Mouse (Mus musculus): ENCODE measurements at regions not wholly inside any gene's neighbourhood (a gene's known extent, or its start where the extent isn't known, plus 50 kb on each side); places are given as distances from the start of the nearest gene placed in this dataset.
A peak's percentile ranks its signal among the peaks of the same experiment; 100 is the strongest.

- no peak for TF ChIP-seq CTCF (IDR thresholded peaks at IDR 0.05; ENCODE audit: borderline replicate concordance, insufficient read depth, low read depth, low read length)
- no peak for TF ChIP-seq POLR2A (IDR thresholded peaks at IDR 0.05; ENCODE audit: borderline replicate concordance, insufficient read depth, low read length)
- WGBS: 36% methylated on average over 5 of the region's 5 CpGs
- DNase-seq: peak; percentile 10 to 16
- Histone ChIP-seq H3K27me3 (ENCODE audit: control insufficient read depth, insufficient read depth, low read length) (no peaks in the 10 kb centered on the region), H3K4me1 (ENCODE audit: control insufficient read depth, insufficient read depth, low read length) (peaks cover 3% of the 10 kb centered on the region), H3K27ac (ENCODE audit: insufficient read depth, low read length) (0 out of 2 replicates have a peak overlapping the region, but pooled peaks have one; percentile 22), H3K4me3 (replicated peaks; ENCODE audit: insufficient read depth, low read depth, low read length) (no peak overlapping the region)
These were observed 54.5 kb upstream of the Slc7a1 start for GRCm38 (mm10) chr5:148454200-148454599.

- H3K27ac ChIP-seq (ENCODE audit: insufficient read depth, low read length): no peak overlapping the region
- TF ChIP-seq CTCF (IDR thresholded peaks at IDR 0.05; ENCODE audit: borderline replicate concordance, insufficient read depth, low read depth, low read length): no peak
- TF ChIP-seq POLR2A (IDR thresholded peaks at IDR 0.05; ENCODE audit: borderline replicate concordance, insufficient read depth, low read length): no peak
- peak; percentile 71 to 77 for DNase-seq
- peak overlapping the region; percentile 25 for H3K4me3 ChIP-seq (replicated peaks; ENCODE audit: insufficient read depth, low read depth, low read length)
- WGBS: 14% methylated on average over 12 of the region's 12 CpGs
- no peaks in the 10 kb centered on the region for H3K27me3 ChIP-seq (ENCODE audit: control insufficient read depth, insufficient read depth, low read length)
- peaks cover 3% of the 10 kb centered on the region for H3K4me1 ChIP-seq (ENCODE audit: control insufficient read depth, insufficient read depth, low read length)
These were observed 54.1 kb upstream of the Slc7a1 start for GRCm38 (mm10) chr5:148453776-148454175.

GRCm38 (mm10) chr5:148452909-148453632, 53.4 kb upstream of the Slc7a1 start:
- DNase-seq: peak in 1 of 2 experiments; percentile 14
- TF ChIP-seq POLR2A (IDR thresholded peaks at IDR 0.05; ENCODE audit: borderline replicate concordance, insufficient read depth, low read length): no peak
- no peak for TF ChIP-seq CTCF (IDR thresholded peaks at IDR 0.05; ENCODE audit: borderline replicate concordance, insufficient read depth, low read depth, low read length)
- H3K27ac ChIP-seq (ENCODE audit: insufficient read depth, low read length): no peak overlapping the region
- H3K27me3 ChIP-seq (ENCODE audit: control insufficient read depth, insufficient read depth, low read length): no peaks in the 10 kb centered on the region
- peaks cover 3% of the 10 kb centered on the region for H3K4me1 ChIP-seq (ENCODE audit: control insufficient read depth, insufficient read depth, low read length)
- 68% methylated on average over 17 of the region's 17 CpGs for whole genome bisulfite sequencing
- no peak overlapping the region for H3K4me3 ChIP-seq (replicated peaks; ENCODE audit: insufficient read depth, low read depth, low read length)

- Histone ChIP-seq H3K4me3 (replicated peaks; ENCODE audit: insufficient read depth, low read depth, low read length) (no peak overlapping the region), H3K27ac (ENCODE audit: insufficient read depth, low read length) (no peak overlapping the region), H3K27me3 (ENCODE audit: control insufficient read depth, insufficient read depth, low read length) (no peaks in the 10 kb centered on the region), H3K4me1 (ENCODE audit: control insufficient read depth, insufficient read depth, low read length) (peaks cover 3% of the 10 kb centered on the region)
- DNase-seq: peak; percentile 55 to 62
- 27% methylated on average over 7 of the region's 7 CpGs for WGBS
- TF ChIP-seq CTCF (IDR thresholded peaks at IDR 0.05; ENCODE audit: borderline replicate concordance, insufficient read depth, low read depth, low read length) (peak; percentile 77), POLR2A (IDR thresholded peaks at IDR 0.05; ENCODE audit: borderline replicate concordance, insufficient read depth, low read length) (no peak)
These were observed 52.1 kb upstream of the Slc7a1 start for GRCm38 (mm10) chr5:148451811-148452210.

- 39% methylated on average over 11 of the region's 11 CpGs for WGBS
- peak; percentile 52 to 53 for DNase-seq
- Histone ChIP-seq H3K27ac (ENCODE audit: insufficient read depth, low read length) (no peak overlapping the region), H3K4me3 (replicated peaks; ENCODE audit: insufficient read depth, low read depth, low read length) (no peak overlapping the region), H3K27me3 (ENCODE audit: control insufficient read depth, insufficient read depth, low read length) (no peaks in the 10 kb centered on the region), H3K4me1 (ENCODE audit: control insufficient read depth, insufficient read depth, low read length) (peaks cover 3% of the 10 kb centered on the region)
- TF ChIP-seq CTCF (IDR thresholded peaks at IDR 0.05; ENCODE audit: borderline replicate concordance, insufficient read depth, low read depth, low read length) (peak; percentile 65), POLR2A (IDR thresholded peaks at IDR 0.05; ENCODE audit: borderline replicate concordance, insufficient read depth, low read length) (no peak)
These were observed 51.2 kb upstream of the Slc7a1 start for GRCm38 (mm10) chr5:148450924-148451323.
